Mouse (Mus musculus) right cerebral cortex, adult 18-20 months (tissue): Measurements from ENCODE around the gene Gabrb1.

Experiments
- DNase-seq: peaks from one replicate; pipeline ENCODE4 v3.0.0; 2022; ENCODE audit warnings: mixed read lengths

Gabrb1 gene

DNA sequence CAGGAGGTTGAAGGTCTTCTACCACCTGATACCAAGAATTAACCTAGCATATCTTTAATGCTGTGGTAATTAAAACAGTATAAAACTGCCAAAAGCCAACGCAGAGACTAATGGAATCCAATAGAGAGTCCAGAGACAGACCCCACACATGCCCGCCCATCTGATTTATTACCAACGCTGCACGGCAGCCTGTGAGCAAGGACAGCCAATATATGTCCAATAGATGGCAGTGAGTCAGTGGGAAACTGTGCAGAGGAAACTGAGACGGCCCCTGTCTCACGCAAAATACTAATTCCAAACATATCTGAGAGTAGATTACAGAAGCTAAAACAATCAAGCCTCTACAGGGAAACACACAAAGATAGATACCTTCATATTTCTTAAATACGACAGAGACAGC lies 506.5 kb downstream of the Gabrb1 start:
- no peak for DNase-seq

DNA sequence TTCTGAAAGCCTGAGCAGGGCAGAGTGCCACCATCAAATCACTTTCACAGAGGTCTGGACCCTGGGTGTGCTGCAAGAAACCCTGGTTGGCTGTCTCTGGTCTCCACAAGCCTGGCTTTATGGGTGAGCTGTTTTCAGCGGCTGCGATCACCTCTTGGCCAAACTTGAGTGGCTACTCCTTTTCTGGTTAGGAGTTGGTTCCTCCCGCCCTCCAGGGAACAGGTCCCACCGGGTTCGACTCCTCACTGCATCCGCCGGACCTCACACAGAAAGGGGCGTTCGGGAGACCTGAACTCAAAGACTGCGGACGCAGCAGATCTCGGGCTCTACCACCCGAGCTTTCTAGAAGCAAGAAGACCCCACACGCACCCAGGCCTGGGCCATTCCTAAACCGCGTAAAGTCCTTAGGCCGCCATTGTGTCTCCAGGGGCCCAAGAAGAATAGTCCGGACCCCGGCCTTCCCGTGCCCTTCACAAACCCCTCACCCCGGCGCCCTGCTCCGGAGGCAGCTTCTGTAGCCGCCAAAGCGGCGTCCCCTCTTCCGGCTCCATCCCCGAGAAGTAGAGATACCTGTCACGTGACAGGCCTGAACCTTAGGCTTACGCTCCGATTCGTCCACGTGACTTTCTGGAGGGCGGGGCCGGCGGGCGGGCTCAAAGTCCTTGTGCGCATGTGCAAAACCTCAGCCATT lies 509.8 kb downstream of the Gabrb1 start, which contains the start of gene Commd8:
Gene Commd8, minus strand, starts transcription at position 596 of the 691 bp plus-strand sequence.
- DNase-seq = peak; percentile 95

DNA sequence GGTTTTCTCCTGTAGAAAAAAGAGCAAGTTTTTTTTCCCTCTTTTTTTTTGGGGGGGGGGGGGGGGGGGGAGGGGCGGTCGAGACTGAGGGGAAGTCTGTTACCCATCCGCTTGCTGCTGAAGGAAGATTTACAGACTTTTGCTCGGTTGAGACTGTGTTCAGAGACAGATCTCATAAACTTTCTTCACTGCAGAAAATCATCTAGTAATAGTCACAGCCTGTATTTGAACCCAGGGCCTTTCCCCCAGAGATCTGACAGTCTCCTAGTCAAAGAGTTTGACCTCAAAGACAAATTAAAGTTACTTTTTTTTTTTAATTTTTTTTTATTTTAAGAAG lies 510.3 kb downstream of the Gabrb1 start:
- no peak for DNase-seq

DNA sequence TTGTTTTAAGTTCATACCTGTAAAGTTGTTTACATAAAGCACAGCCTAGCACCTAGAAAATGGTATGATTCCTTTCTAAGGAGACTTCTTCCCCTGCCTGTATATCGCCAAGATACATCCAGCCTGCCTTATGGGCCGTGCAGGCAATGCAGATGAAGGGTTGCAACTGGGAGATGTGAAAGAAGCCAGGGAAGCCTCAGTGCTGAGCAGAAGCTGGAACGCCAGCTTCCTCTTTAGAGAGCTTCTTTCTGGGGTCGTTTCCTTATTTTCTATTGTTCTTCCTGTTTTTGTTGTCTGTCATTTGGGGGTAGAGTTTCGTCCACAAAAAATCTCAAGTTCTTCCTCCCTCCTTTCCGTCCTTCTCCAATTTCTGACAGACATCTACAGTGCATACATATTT lies 512.2 kb downstream of the Gabrb1 start:
- DNase-seq = no peak

DNA sequence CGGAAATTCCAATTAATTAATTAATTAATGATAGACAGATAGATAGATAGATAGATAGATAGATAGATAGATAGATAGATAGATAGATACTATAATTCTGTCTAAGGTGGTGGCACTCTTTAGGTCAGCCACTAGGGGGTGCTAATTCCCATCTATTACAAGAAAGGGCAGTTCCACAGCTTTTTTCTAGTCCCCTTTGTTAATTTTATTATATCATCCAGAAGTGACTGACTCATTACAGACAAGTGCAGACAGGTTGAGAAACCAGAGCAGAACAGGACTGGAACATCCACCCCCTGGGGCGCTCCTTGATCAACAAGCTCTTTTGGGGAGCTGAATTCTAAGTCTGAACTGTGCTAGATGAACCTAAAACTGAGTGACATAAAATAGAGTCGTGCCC lies 514.8 kb downstream of the Gabrb1 start:
- no peak for DNase-seq

DNA sequence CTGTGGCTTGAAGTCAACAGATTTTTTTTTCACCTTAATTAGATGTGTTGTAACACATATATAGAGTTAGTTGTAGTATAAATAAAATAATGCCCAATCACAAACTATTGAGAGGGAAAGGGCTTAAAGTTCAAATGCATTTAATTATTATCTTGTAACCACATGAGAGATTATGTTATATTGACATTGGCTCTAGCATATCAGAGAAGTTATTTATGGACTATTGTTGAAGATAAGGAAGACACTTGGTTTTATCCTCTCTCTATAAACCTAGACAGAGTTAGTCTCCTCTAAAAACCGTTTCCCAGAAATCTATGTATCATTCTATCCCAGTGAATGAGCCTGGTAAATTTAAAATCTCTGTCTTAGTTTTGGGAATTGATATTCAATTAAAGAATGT lies 515.6 kb downstream of the Gabrb1 start:
- DNase-seq = no peak

DNA sequence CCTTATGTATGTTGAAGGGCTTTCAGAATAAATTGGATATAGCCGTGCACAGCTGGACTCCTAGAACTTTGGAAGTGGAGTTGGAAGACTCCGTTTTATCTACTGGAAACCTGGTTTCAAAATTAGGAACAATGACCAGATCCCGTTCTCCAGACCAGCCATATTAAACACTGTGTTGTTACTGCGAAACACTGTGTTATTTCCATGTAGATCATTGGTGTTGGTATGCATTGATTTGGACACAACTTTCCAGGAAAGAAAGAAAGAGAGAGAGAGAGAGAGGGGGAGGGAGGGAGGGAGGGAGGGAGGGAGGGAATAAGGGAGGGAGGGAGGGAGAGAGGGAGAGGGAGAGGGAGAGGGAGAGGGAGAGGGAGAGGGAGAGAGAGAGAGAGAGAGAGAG lies 517.1 kb downstream of the Gabrb1 start:
- DNase-seq = no peak

DNA sequence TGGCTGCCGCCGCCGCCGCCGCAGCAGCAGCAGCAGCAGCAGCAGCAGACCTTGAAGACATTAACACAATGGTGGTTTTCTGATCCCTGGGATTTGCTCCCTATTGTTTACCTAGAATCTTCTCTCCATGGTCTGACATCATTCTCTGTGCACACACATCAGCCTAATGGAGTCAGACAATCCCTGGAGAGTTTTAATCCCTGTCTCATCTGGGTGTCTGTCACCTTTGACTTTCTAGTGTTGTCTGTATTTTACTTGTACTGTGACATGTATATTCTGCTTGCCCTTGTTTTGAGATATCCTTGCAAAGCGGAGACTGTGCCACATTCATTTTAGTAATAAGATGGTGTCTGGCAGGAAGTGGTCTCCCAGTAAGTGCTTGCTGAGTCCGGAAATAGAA lies 517.6 kb downstream of the Gabrb1 start:
- DNase-seq = no peak

DNA sequence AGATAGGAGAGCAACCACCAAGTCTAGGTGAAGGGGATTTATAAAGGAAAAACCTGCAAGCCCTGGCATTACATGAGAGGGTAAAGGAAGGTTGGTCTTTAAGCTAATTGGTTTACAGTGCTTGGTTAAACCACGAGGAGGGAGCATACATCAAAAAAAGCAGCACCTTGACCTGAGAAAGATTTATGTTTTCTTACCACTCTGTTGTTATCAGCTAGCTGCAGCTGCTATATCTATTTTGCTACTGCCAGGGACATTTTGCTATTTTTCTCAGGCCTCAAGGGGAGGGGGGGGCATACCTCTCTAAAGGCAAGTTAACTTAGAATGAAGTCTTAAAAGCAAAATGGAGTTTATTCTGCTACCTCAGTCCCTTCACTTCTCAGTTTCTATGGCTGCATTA lies 523.3 kb downstream of the Gabrb1 start:
- DNase-seq = no peak

DNA sequence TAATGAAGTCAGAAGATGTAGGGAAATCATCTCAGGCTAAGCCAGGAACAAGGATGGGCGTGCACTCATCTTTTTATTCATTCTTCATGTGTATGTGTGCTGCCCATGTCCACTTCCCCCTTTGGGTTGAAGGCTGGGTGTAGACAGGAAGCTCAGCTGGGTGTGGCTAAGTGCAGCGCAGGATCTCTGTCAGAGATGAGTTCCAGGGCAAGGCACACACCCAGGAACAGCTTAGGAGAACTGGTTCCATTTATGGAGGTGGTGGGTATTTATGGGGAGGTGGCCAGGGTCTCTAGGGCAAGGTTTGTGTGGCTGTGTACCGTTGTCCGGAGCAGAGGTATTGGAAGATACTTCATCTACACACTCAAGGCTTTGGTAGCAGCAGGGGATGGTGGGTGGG lies 524.9 kb downstream of the Gabrb1 start:
- DNase-seq = no peak

DNA sequence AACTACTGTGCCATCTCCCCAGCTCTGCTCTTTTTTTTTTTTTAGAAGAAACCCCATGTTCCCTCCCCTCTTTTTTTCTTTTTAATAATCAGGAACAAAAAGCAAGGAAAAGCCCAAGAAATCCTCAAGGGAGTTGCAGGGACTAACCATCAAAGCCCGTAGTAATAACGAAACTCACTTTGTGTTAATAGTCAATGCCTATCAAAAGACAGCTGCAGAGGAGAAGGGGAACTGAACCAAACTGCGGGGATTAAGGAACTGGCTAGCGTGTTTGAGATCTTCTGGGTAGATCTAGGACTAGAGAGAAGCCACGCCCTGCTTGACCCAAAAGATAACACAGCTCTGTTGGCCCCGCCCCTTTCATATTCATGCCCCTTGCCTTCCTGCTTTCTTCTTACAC lies 526.0 kb downstream of the Gabrb1 start:
- no peak for DNase-seq

DNA sequence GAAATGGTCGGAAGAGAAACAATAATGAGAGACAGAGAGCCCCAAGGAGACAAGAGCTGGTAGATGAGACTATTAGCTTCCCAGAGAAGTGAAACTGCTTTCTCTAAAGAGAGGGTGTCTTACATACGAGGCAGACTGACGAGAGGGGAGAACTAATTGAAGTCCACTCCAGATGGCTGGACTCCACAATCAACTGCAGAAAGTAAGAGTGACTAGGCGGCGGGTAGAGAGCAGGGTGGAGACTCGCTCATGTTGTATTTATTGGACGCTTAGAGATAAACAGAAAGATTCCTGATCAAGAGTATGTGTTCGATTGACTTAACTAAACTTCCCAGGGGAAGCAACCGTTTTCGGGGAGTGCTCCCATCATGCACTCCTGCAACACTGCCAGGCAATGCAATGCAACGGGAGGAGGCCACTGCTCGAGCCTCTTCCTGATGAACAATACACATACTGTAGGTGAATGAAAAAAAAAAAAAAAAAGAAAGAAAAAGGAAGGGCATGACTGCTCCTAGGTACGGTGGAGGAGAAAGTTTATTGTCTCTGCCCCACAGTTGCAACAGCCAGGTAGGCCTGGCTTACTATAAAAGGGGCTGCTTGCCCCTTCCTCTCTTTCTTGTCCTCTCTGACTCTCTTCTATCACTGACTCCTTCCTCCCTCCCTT lies 526.7 kb downstream of the Gabrb1 start:
- DNase-seq = no peak

DNA sequence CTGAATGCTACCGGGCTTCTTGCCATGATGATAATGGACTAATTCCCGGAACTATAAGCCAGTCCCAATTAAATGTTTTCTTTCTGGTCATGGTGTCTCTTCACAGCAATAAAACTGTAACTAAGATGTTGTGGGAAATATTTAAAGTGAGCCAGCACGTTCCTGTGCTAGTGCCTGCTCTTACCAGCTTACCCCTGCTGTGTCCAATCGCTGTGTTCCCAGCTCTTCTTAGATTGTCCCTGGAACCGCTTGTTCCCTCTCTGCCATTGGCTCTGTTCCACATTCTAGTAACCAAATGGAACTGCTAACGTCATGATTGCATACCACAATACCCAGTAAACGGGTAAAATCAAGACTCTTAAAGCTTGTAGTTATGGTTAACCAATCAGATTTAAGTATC lies 533.2 kb downstream of the Gabrb1 start:
- DNase-seq = no peak

DNA sequence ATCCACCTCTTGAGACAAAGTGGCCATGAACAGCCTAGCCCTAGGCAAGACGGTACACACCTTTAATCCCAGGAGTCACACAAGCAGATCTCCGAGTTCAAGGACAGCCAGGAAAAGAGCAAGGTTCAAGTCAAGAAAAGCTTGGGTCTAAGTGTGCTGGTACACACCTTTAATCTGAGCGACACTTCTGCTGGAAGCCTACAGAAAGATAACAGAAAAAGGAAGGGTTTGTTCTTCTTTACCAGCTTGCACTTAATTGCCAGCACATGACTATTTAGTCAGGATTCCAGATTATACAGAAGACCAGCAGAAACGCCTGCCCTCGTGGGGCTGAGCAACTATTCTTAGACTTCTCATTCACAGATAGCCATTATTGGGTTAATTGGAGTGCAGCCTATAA lies 534.0 kb downstream of the Gabrb1 start:
- no peak for DNase-seq

DNA sequence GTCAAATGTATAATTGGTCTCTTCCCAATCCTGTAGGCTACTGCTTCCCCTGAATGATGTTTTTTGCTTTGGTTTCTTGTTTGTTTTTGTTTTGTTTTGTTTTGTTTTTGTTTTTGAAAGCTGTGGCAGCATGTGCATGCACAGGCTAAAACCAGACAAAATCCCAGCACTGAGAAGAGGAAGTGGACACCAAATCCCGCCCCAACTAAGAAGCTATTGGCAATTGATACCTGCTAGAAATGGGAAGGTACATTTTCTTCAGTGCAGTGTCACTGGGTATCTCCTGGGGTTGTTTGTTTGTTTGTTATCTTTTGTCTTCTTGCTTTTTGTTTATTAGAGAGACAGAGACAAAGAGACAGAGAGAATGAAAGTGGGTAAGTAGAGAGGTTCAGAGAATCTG lies 537.5 kb downstream of the Gabrb1 start:
- no peak for DNase-seq
